In the genomic region with DNA sequence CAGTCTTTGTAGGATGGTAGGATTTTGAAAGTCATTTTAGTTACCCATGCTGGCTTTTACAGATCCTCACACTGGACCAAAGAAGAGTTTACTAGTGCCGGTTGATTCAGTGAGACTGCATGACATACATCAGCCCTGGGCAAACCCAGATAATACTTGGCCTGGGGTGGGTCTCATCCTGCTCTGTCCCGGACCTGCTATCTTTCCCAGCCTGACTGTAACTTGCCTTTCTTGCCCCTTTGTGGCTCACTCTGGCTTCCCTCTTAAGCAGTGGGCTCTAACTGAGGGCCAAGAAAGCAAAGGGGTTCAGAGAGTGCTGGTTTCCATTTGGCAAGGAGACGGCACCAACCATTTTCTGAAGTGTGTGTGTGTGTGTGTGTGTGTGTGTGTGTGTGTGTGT, we compare ENCODE assay signal across 25 mouse cellular contexts. TPM values are rescaled to one million over a fixed set of nuclear protein-coding genes. Genes with fewer than 3 reads are reported as not detected.
DNase-seq lines count a peak whose midpoint lies in the region; ATAC-seq lines count a peak whose summit lies in the region.
"Had no signal": no experiment of that assay in that cellular context is flagged by ENCODE, and none has a peak within 500 bp of the region (broad histone marks: within the 10 kb centered on the region; RNA-seq: fewer than 3 reads in every experiment).

No protein-coding gene starts in this region.

- H3K36me3 ChIP-seq in liver, embryonic 11.5 days (ENCODE audit: control insufficient read depth, insufficient read depth, low read length) = no peaks in the 10 kb centered on the region
- H3K36me3 ChIP-seq in midbrain, embryonic 11.5 days (ENCODE audit: control insufficient read depth, insufficient read depth, low read length) = no peaks in the 10 kb centered on the region
- H3K36me3 ChIP-seq in midbrain, embryonic 15.5 days (replicated peaks) = no peaks in the 10 kb centered on the region
- H3K36me3 ChIP-seq in liver, embryonic 16.5 days (ENCODE audit: control insufficient read depth, insufficient read depth) = no peaks in the 10 kb centered on the region
- H3K36me3 ChIP-seq: embryonic facial prominence, embryonic 10.5 days; embryonic facial prominence, embryonic 12.5 days; forebrain, embryonic 15.5 days; G1E had no signal

- H3K27me3 ChIP-seq in liver, embryonic 11.5 days (replicated peaks; ENCODE audit: control insufficient read depth, insufficient read depth, low read length) = no peaks in the 10 kb centered on the region
- no peaks in the 10 kb centered on the region for H3K27me3 ChIP-seq in midbrain, embryonic 11.5 days (ENCODE audit: control insufficient read depth, insufficient read depth, low read length)
- no peaks in the 10 kb centered on the region for H3K27me3 ChIP-seq in midbrain, embryonic 15.5 days (replicated peaks)
- H3K27me3 ChIP-seq in liver, embryonic 16.5 days (ENCODE audit: control insufficient read depth, insufficient read depth, low read depth, low read length) = no peaks in the 10 kb centered on the region
- H3K27me3 ChIP-seq: CH12.LX; embryonic facial prominence, embryonic 12.5 days; forebrain, embryonic 13.5 days; forebrain, embryonic 15.5 days had no signal

- ATAC-seq in liver, embryonic 11.5 days (replicated peaks; ENCODE audit: low FRiP score) = peak; percentile 68
- no peak for ATAC-seq in midbrain, embryonic 11.5 days (ENCODE audit: low FRiP score)
- ATAC-seq in midbrain, embryonic 15.5 days (replicated peaks) = no peak
- 0 out of 2 replicates have a peak, but pooled peaks have one; percentile 24 for ATAC-seq in liver, embryonic 16.5 days (ENCODE audit: low read depth)
- peak; percentile 59 for ATAC-seq in megakaryocyte-erythroid progenitor cell, adult 5-6 weeks (replicated peaks; ENCODE audit: low FRiP score, low TSS enrichment, poor library complexity, severe bottlenecking)
- ATAC-seq: CD4-positive, CD25-positive, alpha-beta regulatory T cell, adult 4 months; forebrain, embryonic 13.5 days; forebrain, embryonic 15.5 days had no signal

- DNase-seq in liver, embryonic 11.5 days (ENCODE audit: low spot score) = no peak
- DNase-seq in liver = no peak
- DNase-seq in midbrain, embryonic 11.5 days (ENCODE audit: low spot score, missing footprints) = peak; percentile 59
- DNase-seq in kidney, postnatal 10 days = no peak
- no peak for DNase-seq in lung, postnatal 36 days
- DNase-seq: adrenal gland, adult 2 months; adrenal gland, postnatal 10 days; adrenal gland, postnatal 25 days; B cell, adult 2 months; cerebellum, adult 11-12 months; cerebellum, adult 2 months; cerebellum, adult 9-10 months; cerebellum, postnatal 10 days; cerebellum, postnatal 25 days had no signal

- no peak overlapping the region for H3K4me3 ChIP-seq in liver, embryonic 11.5 days (ENCODE audit: low read depth, low read length)
- H3K4me3 ChIP-seq in midbrain, embryonic 11.5 days (ENCODE audit: low read depth, low read length) = no peak overlapping the region
- H3K4me3 ChIP-seq in midbrain, embryonic 15.5 days = no peak overlapping the region
- no peak overlapping the region for H3K4me3 ChIP-seq in liver, embryonic 16.5 days (ENCODE audit: low read depth, low read length)
- H3K4me3 ChIP-seq: embryonic facial prominence, embryonic 10.5 days; embryonic facial prominence, embryonic 12.5 days; forebrain, embryonic 13.5 days; forebrain, embryonic 15.5 days had no signal

- no peak overlapping the region for H3K9ac ChIP-seq in liver, embryonic 11.5 days (ENCODE audit: low read depth, low read length)
- no peak overlapping the region for H3K9ac ChIP-seq in midbrain, embryonic 11.5 days (ENCODE audit: low read length)
- no peak overlapping the region for H3K9ac ChIP-seq in midbrain, embryonic 15.5 days
- H3K9ac ChIP-seq in liver, embryonic 16.5 days (ENCODE audit: low read depth, low read length) = no peak overlapping the region
- H3K9ac ChIP-seq: embryonic facial prominence, embryonic 12.5 days; forebrain, embryonic 13.5 days; forebrain, embryonic 15.5 days had no signal

- H3K27ac ChIP-seq in liver, embryonic 11.5 days (ENCODE audit: low read depth, low read length) = no peak overlapping the region
- H3K27ac ChIP-seq in midbrain, embryonic 11.5 days (ENCODE audit: low read depth, low read length) = no peak overlapping the region
- H3K27ac ChIP-seq in midbrain, embryonic 15.5 days = no peak overlapping the region
- H3K27ac ChIP-seq in liver, embryonic 16.5 days (ENCODE audit: low read length) = no peak overlapping the region
- H3K27ac ChIP-seq: embryonic facial prominence, embryonic 10.5 days; embryonic facial prominence, embryonic 12.5 days; forebrain, embryonic 13.5 days; forebrain, embryonic 15.5 days had no signal

- 50% methylated on average over 3 of the region's 3 CpGs for WGBS in liver, embryonic 11.5 days
- 74% methylated on average over 3 of the region's 3 CpGs for WGBS in midbrain, embryonic 11.5 days
- 88% methylated on average over 3 of the region's 3 CpGs for WGBS in midbrain, embryonic 15.5 days
- WGBS in liver, embryonic 16.5 days (ENCODE audit: insufficient replicate concordance) = 37% methylated on average over 3 of the region's 3 CpGs

- no peak overlapping the region; the same call in 1 of the 2 replicates for H3K4me2 ChIP-seq in liver, embryonic 11.5 days
- H3K4me2 ChIP-seq in midbrain, embryonic 11.5 days = no peak overlapping the region
- no peak overlapping the region for H3K4me2 ChIP-seq in midbrain, embryonic 15.5 days
- H3K4me2 ChIP-seq in liver, embryonic 16.5 days (ENCODE audit: low read depth, low read length) = no peak overlapping the region
- H3K4me2 ChIP-seq: embryonic facial prominence, embryonic 12.5 days; forebrain, embryonic 13.5 days; forebrain, embryonic 15.5 days had no signal

- H3K4me1 ChIP-seq in liver, embryonic 11.5 days (replicated peaks; ENCODE audit: control insufficient read depth, insufficient read depth, low read length) = 0 out of 2 replicates have a peak, but pooled peaks cover 2% of the 10 kb centered on the region
- no peaks in the 10 kb centered on the region for H3K4me1 ChIP-seq in midbrain, embryonic 11.5 days (ENCODE audit: control insufficient read depth, insufficient read depth, low read length)
- H3K4me1 ChIP-seq in midbrain, embryonic 15.5 days = 0 out of 2 replicates have a peak, but pooled peaks cover 4% of the 10 kb centered on the region
- no peaks in the 10 kb centered on the region for H3K4me1 ChIP-seq in liver, embryonic 16.5 days (ENCODE audit: control insufficient read depth, low read depth, low read length)
- H3K4me1 ChIP-seq: embryonic facial prominence, embryonic 10.5 days; embryonic facial prominence, embryonic 12.5 days; forebrain, embryonic 13.5 days; forebrain, embryonic 15.5 days had no signal

- no peaks in the 10 kb centered on the region for H3K9me3 ChIP-seq in liver, embryonic 11.5 days (ENCODE audit: control insufficient read depth, low read length)
- no peaks in the 10 kb centered on the region for H3K9me3 ChIP-seq in midbrain, embryonic 11.5 days (ENCODE audit: control insufficient read depth, low read length)
- no peaks in the 10 kb centered on the region for H3K9me3 ChIP-seq in midbrain, embryonic 15.5 days
- no peaks in the 10 kb centered on the region for H3K9me3 ChIP-seq in liver, embryonic 16.5 days (replicated peaks; ENCODE audit: control insufficient read depth, low read length)
- H3K9me3 ChIP-seq: embryonic facial prominence, embryonic 10.5 days; embryonic facial prominence, embryonic 12.5 days; forebrain, embryonic 13.5 days; forebrain, embryonic 15.5 days; G1E had no signal

RNA-seq across cellular contexts. Expression of gene Tmprss4, which starts 15.8 kb away (rescaled TPM):
- 0.17 TPM in 1 of 2 replicates, not detected in the other for polyA plus RNA-seq in liver, embryonic 11.5 days (2014; fragmentation: Nextera tagmentation; extraction: Ambion mirVana)
- polyA plus RNA-seq in midbrain, embryonic 11.5 days (2014; fragmentation: Nextera tagmentation; extraction: Ambion mirVana) = not detected in 2 replicates
- polyA plus RNA-seq in midbrain, embryonic 15.5 days (2015; fragmentation: Nextera tagmentation; extraction: Ambion mirVana) = not detected in 2 replicates
- 0.06 and 0.37 TPM in 2 replicates for polyA plus RNA-seq in liver, embryonic 16.5 days (2015; fragmentation: Nextera tagmentation; extraction: Ambion mirVana)
- not detected in 2 replicates for total RNA-seq in megakaryocyte-erythroid progenitor cell, adult 5-6 weeks (2014; fragmentation: Nextera tagmentation)
- total RNA-seq in megakaryocyte-erythroid progenitor cell, adult 5-6 weeks (2017) = not detected in 2 replicates
- total RNA-seq: adrenal gland, adult 2 months; adrenal gland, postnatal 10 days; adrenal gland, postnatal 25 days; CH12.LX had no signal
- polyA plus RNA-seq: adrenal gland, adult 2 months; CD4-positive, CD25-positive, alpha-beta regulatory T cell, adult 4 months; forebrain, embryonic 11.5 days; forebrain, embryonic 13.5 days; forebrain, embryonic 15.5 days; G1E had no signal

RNA-seq across cellular contexts. Expression of gene BC049352, which starts 37.8 kb away (rescaled TPM):
- polyA plus RNA-seq in liver, embryonic 11.5 days (2014; fragmentation: Nextera tagmentation; extraction: Ambion mirVana) = 0.15 TPM in 1 of 2 replicates, not detected in the other
- polyA plus RNA-seq in midbrain, embryonic 11.5 days (2014; fragmentation: Nextera tagmentation; extraction: Ambion mirVana) = not detected in 2 replicates
- not detected in 2 replicates for polyA plus RNA-seq in midbrain, embryonic 15.5 days (2015; fragmentation: Nextera tagmentation; extraction: Ambion mirVana)
- 0.05 and 0.09 TPM in 2 replicates for polyA plus RNA-seq in liver, embryonic 16.5 days (2015; fragmentation: Nextera tagmentation; extraction: Ambion mirVana)
- not detected in 2 replicates for total RNA-seq in megakaryocyte-erythroid progenitor cell, adult 5-6 weeks (2014; fragmentation: Nextera tagmentation)
- not detected in 2 replicates for total RNA-seq in megakaryocyte-erythroid progenitor cell, adult 5-6 weeks (2017)
- total RNA-seq: adrenal gland, postnatal 10 days; adrenal gland, postnatal 25 days; CH12.LX had no signal
- polyA plus RNA-seq: embryonic facial prominence, embryonic 10.5 days; forebrain, embryonic 11.5 days; forebrain, embryonic 13.5 days; forebrain, embryonic 15.5 days; G1E had no signal

RNA-seq across cellular contexts. Expression of gene Il10ra, which starts 49.3 kb away (rescaled TPM):
- polyA plus RNA-seq in liver, embryonic 11.5 days (2014; fragmentation: Nextera tagmentation; extraction: Ambion mirVana) = 5.4 and 6.6 TPM in 2 replicates
- polyA plus RNA-seq in midbrain, embryonic 11.5 days (2014; fragmentation: Nextera tagmentation; extraction: Ambion mirVana) = 0.79 and 1.3 TPM in 2 replicates
- polyA plus RNA-seq in midbrain, embryonic 15.5 days (2015; fragmentation: Nextera tagmentation; extraction: Ambion mirVana) = 0.68 and 0.91 TPM in 2 replicates
- polyA plus RNA-seq in liver, embryonic 16.5 days (2015; fragmentation: Nextera tagmentation; extraction: Ambion mirVana) = 1.9 and 2.7 TPM in 2 replicates
- 0.12 and 2.7 TPM in 2 replicates for total RNA-seq in megakaryocyte-erythroid progenitor cell, adult 5-6 weeks (2014; fragmentation: Nextera tagmentation)
- total RNA-seq in megakaryocyte-erythroid progenitor cell, adult 5-6 weeks (2017) = 0.30 and 1.4 TPM in 2 replicates

Comparison
In these comparisons a context has a peak if more than half of its experiments do, and no peak if none do; other contexts are left out.
1. ATAC-seq: peak in liver, embryonic 11.5 days (single experiment), liver, embryonic 16.5 days (single experiment) and megakaryocyte-erythroid progenitor cell, adult 5-6 weeks (single experiment); none in midbrain, embryonic 11.5 days (single experiment) and midbrain, embryonic 15.5 days (single experiment).